Mouse (Mus musculus) CD8-positive naive resting alpha-beta T cell, adult 2 months (primary cell): Measurements from ENCODE around the gene 4931428F04Rik.
"Not testable (repeated sequence)": the region's sequence is repeated elsewhere in the genome, so short reads cannot be mapped to it uniquely, and the experiment has no call there.

ENCODE experiments used
- DNase-seq, 2 experiments: peaks; one replicate each; pipeline ENCODE4 v3.0.0; 2022; ENCODE audit warnings: low read depth in 2 of 2, low spot score in 2 of 2

4931428F04Rik gene

GRCm38 (mm10) chr8:105263244-105263912 is 26.3 kb downstream of the 4931428F04Rik start:
- no peak for DNase-seq

GRCm38 (mm10) chr8:105261326-105261980 is 28.2 kb downstream of the 4931428F04Rik start:
- DNase-seq = no peak

GRCm38 (mm10) chr8:105260371-105261099 is 29.1 kb downstream of the 4931428F04Rik start:
- DNase-seq = no peak

GRCm38 (mm10) chr8:105259721-105260320 is 29.8 kb downstream of the 4931428F04Rik start:
- peak; percentile 55 to 62 for DNase-seq

- no peak for DNase-seq
These were observed 30.5 kb downstream of the 4931428F04Rik start for GRCm38 (mm10) chr8:105258911-105259720.

GRCm38 (mm10) chr8:105257318-105258114 is 32.1 kb downstream of the 4931428F04Rik start:
- no peak for DNase-seq

- DNase-seq = peak; percentile 40 to 54
These were observed 34.7 kb downstream of the 4931428F04Rik start, which contains the start of gene B3gnt9 for GRCm38 (mm10) chr8:105254966-105255350. Gene B3gnt9, minus strand, starts transcription at chr8:105255153.

GRCm38 (mm10) chr8:105254152-105254965 is 35.3 kb downstream of the 4931428F04Rik start:
- DNase-seq = peak; percentile 87 to 91

GRCm38 (mm10) chr8:105253766-105254151 is 35.9 kb downstream of the 4931428F04Rik start:
- DNase-seq = no peak

GRCm38 (mm10) chr8:105252680-105253537 is 36.8 kb downstream of the 4931428F04Rik start:
- no peak for DNase-seq

GRCm38 (mm10) chr8:105251954-105252353 is 37.7 kb downstream of the 4931428F04Rik start:
- no peak for DNase-seq

GRCm38 (mm10) chr8:105241016-105241415 is 48.6 kb downstream of the 4931428F04Rik start:
- DNase-seq = no peak

GRCm38 (mm10) chr8:105237442-105238142 is 52.1 kb downstream of the 4931428F04Rik start:
- DNase-seq = no peak

GRCm38 (mm10) chr8:105235206-105235605 is 54.5 kb downstream of the 4931428F04Rik start:
- DNase-seq = no peak

- no peak for DNase-seq
These were observed 56.3 kb downstream of the 4931428F04Rik start for GRCm38 (mm10) chr8:105233126-105233935.

GRCm38 (mm10) chr8:105232321-105232693 is 57.4 kb downstream of the 4931428F04Rik start:
- not testable (repeated sequence) for DNase-seq
